Comparison of ENCODE assay signal across 16 mouse cellular contexts in genomic region chr10:107992621-107993020, GRCm38 (mm10).
DNase-seq lines count a peak whose midpoint lies in the region; ATAC-seq and TF ChIP-seq lines count a peak whose summit lies in the region.
"Had no signal": no experiment of that assay in that cellular context is flagged by ENCODE, and none has a peak within 500 bp of the region (broad histone marks: within the 10 kb centered on the region; RNA-seq: fewer than 3 reads in every experiment).

No protein-coding gene starts in this region.

- DNase-seq in heart, postnatal 0 days (ENCODE audit: low spot score) = no peak
- DNase-seq in heart, adult 8-10 months (ENCODE audit: low spot score) = no peak
- peak; percentile 77 for DNase-seq in right cerebral cortex, adult 18-20 months
- no peak for DNase-seq in right cerebral cortex, postnatal 14 days
- peak; percentile 35 to 67 for DNase-seq in frontal cortex, postnatal 36 days (ENCODE audit: low spot score in 2 of 2)
- peak; percentile 77 for DNase-seq in telencephalon, adult 2 months (ENCODE audit: low read depth, low spot score)
- no peak for DNase-seq in liver
- DNase-seq: adrenal gland, postnatal 36 days had no signal

- H3K4me2 ChIP-seq in heart, postnatal 0 days (ENCODE audit: low read depth, low read length) = 0 out of 2 replicates have a peak overlapping the region, but pooled peaks have one; percentile 15
- H3K4me2 ChIP-seq: embryonic facial prominence, embryonic 15.5 days; neural tube, embryonic 13.5 days had no signal

- no peak for TF ChIP-seq CTCF in heart, postnatal 0 days (IDR thresholded peaks at IDR 0.05; ENCODE audit: low read depth)

- H3K27me3 ChIP-seq in heart, postnatal 0 days (ENCODE audit: control insufficient read depth, insufficient read depth, low read length) = no peaks in the 10 kb centered on the region
- H3K27me3 ChIP-seq: embryonic facial prominence, embryonic 15.5 days; neural tube, embryonic 13.5 days had no signal

- H3K9ac ChIP-seq in heart, postnatal 0 days (replicated peaks; ENCODE audit: low read depth, low read length) = no peak overlapping the region
- H3K9ac ChIP-seq: embryonic facial prominence, embryonic 15.5 days; liver, embryonic 14.5 days; neural tube, embryonic 13.5 days had no signal

- no peak overlapping the region; the same call in 1 of the 2 replicates for H3K27ac ChIP-seq in heart, postnatal 0 days (ENCODE audit: low read depth)
- H3K27ac ChIP-seq: embryonic facial prominence, embryonic 15.5 days; hindbrain, embryonic 10.5 days; kidney, postnatal 0 days; liver, embryonic 14.5 days; neural tube, embryonic 13.5 days had no signal

- 27% methylated on average over 3 of the region's 3 CpGs for WGBS in heart, postnatal 0 days

- peaks cover 9% of the 10 kb centered on the region for H3K4me1 ChIP-seq in heart, postnatal 0 days (ENCODE audit: control insufficient read depth, insufficient read depth)
- H3K4me1 ChIP-seq: embryonic facial prominence, embryonic 15.5 days; hindbrain, embryonic 10.5 days; neural tube, embryonic 13.5 days had no signal

- no peaks in the 10 kb centered on the region for H3K9me3 ChIP-seq in heart, postnatal 0 days (replicated peaks; ENCODE audit: control insufficient read depth, low read length)
- H3K9me3 ChIP-seq: embryonic facial prominence, embryonic 15.5 days; hindbrain, embryonic 10.5 days; neural tube, embryonic 13.5 days had no signal

- no peak for TF ChIP-seq EP300 in heart, postnatal 0 days (IDR thresholded peaks at IDR 0.05; ENCODE audit: low read depth)

- H3K36me3 ChIP-seq in heart, postnatal 0 days (replicated peaks; ENCODE audit: control insufficient read depth, insufficient read depth, low read length) = no peaks in the 10 kb centered on the region
- H3K36me3 ChIP-seq: embryonic facial prominence, embryonic 15.5 days; hindbrain, embryonic 10.5 days; neural tube, embryonic 13.5 days had no signal

- ATAC-seq in heart, postnatal 0 days (ENCODE audit: insufficient read depth, low read depth) = no peak
- ATAC-seq: CD4-positive, CD25-positive, alpha-beta regulatory T cell, adult 4 months; forebrain, embryonic 14.5 days; inflammation-experienced regulatory T-cells, adult 6 months had no signal

- no peak overlapping the region for H3K4me3 ChIP-seq in heart, postnatal 0 days (ENCODE audit: low read depth, low read length)
- H3K4me3 ChIP-seq: embryonic facial prominence, embryonic 15.5 days; hindbrain, embryonic 10.5 days; neural tube, embryonic 13.5 days had no signal

Comparison
In these comparisons a context has a peak if more than half of its experiments do, and no peak if none do; other contexts are left out.
1. DNase-seq: peak in right cerebral cortex, adult 18-20 months (single experiment), frontal cortex, postnatal 36 days (2 of 2) and telencephalon, adult 2 months (single experiment); none in heart, postnatal 0 days (single experiment), heart, adult 8-10 months (single experiment), right cerebral cortex, postnatal 14 days (single experiment) and liver (single experiment).